Mouse (Mus musculus): ENCODE results near the gene Trnt1. TPM values are rescaled to one million over a fixed set of nuclear protein-coding genes. Genes with fewer than 3 reads are reported as not detected.
A peak's percentile ranks its signal among the peaks of the same experiment; 100 is the strongest.

Trnt1 gene
- polyA plus RNA-seq, 1 experiment from 2014 or later: 24.4 TPM

DNA sequence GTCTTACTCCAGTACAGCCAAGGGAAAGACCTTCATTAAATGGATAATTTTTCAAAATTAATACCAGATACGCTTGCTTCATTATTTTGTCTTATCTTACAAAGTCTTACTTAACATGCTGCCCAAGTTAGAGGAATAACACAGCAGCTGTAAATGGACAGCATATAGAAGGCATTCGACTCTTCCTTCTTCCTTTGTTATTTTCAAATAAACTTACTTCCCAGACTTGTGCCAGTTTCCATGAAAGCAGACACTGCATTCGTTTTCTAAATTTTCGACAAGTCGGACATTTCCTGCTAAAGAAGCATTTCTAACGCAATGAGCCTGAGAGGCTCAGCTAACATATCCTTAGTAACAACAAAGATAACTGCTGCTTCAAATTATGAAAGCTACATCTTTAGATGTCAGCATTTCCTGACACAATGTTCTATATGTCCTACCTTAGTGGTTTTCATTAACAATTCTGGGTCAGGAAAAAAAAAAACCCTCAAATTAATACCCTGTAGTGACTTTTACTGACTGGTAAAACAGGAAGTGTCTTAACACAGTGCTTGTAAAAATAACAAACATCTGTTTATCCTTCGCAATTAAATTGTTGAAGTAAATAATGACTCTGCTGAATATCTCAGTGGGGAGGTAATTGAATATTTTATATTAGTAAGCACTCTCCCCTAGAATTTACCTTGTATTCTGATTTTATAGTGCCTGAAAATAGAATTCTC is 23.1 kb upstream of the Trnt1 start:
- Histone ChIP-seq H3K9ac (ENCODE audit: low read depth, low read length) (no peak overlapping the region), H3K36me3 (ENCODE audit: control insufficient read depth, insufficient read depth) (no peaks in the 10 kb centered on the region), H3K4me1 (ENCODE audit: control insufficient read depth, low read depth, low read length) (no peaks in the 10 kb centered on the region), H3K9me3 (replicated peaks; ENCODE audit: control insufficient read depth, low read length) (no peaks in the 10 kb centered on the region), H3K4me2 (ENCODE audit: low read depth, low read length) (no peak overlapping the region), H3K27ac (ENCODE audit: low read length) (no peak overlapping the region), H3K4me3 (ENCODE audit: low read depth, low read length) (no peak overlapping the region), H3K27me3 (ENCODE audit: control insufficient read depth, insufficient read depth, low read depth, low read length) (no peaks in the 10 kb centered on the region)
- 42% methylated on average over 7 of the region's 7 CpGs for WGBS (ENCODE audit: insufficient replicate concordance)
- no peak for ATAC-seq (ENCODE audit: low read depth)

GRCm38 (mm10) chr6:106747251-106747650 is 21.7 kb upstream of the Trnt1 start:
- WGBS (ENCODE audit: insufficient replicate concordance): 75% methylated on average over 5 of the region's 5 CpGs
- Histone ChIP-seq H3K4me3 (ENCODE audit: low read depth, low read length) (no peak overlapping the region), H3K27me3 (ENCODE audit: control insufficient read depth, insufficient read depth, low read depth, low read length) (no peaks in the 10 kb centered on the region), H3K36me3 (ENCODE audit: control insufficient read depth, insufficient read depth) (no peaks in the 10 kb centered on the region), H3K9me3 (replicated peaks; ENCODE audit: control insufficient read depth, low read length) (no peaks in the 10 kb centered on the region), H3K4me1 (ENCODE audit: control insufficient read depth, low read depth, low read length) (no peaks in the 10 kb centered on the region), H3K4me2 (ENCODE audit: low read depth, low read length) (no peak overlapping the region), H3K9ac (ENCODE audit: low read depth, low read length) (no peak overlapping the region), H3K27ac (ENCODE audit: low read length) (no peak overlapping the region)
- ATAC-seq (ENCODE audit: low read depth): no peak

- ATAC-seq (ENCODE audit: low read depth): no peak
Measured at GRCm38 (mm10) chr6:106747804-106748203, 21.1 kb upstream of the Trnt1 start.

DNA sequence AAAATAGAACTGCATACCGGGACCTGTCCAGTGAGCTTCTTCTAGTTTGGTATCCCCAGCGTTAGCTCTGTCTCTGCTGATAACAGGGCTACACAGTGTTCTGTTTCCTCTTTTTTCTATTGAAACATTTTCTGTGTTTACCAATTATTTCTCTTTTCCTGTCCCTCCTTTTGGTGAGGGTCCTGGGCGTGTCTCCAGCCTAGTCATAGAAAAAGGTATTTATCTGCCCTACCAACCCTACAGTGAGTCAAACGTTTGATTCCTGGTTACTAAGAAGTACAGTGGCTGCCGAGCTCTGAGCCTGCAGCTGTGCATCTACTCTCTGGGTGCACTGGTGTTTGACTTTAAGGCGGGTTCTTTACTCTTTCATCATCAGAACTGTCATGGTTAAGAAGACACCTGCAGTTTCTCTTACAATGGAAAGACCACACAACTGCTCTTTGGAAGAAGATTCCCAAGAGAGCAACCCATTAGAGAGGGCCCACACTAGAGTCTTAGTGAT is 20.0 kb upstream of the Trnt1 start, which contains the start of gene Il5ra:
Gene Il5ra (minus strand): TSS at position 151 of the 502 bp plus-strand sequence.
- 13% methylated on average over 6 of the region's 6 CpGs for WGBS (ENCODE audit: insufficient replicate concordance)
- no peak within 1 kb of the TSS for H3K4me2 ChIP-seq (ENCODE audit: low read depth, low read length)
- no peak within 1 kb of the TSS for H3K9ac ChIP-seq (ENCODE audit: low read depth, low read length)
- H3K9me3 ChIP-seq (replicated peaks; ENCODE audit: control insufficient read depth, low read length): no peaks in the 10 kb centered on the region
- no peaks in the 10 kb centered on the region for H3K27me3 ChIP-seq (ENCODE audit: control insufficient read depth, insufficient read depth, low read depth, low read length)
- H3K27ac ChIP-seq (ENCODE audit: low read length): no peak within 1 kb of the TSS
- no peaks in the 10 kb centered on the region for H3K36me3 ChIP-seq (ENCODE audit: control insufficient read depth, insufficient read depth)
- no peak within 1 kb of the TSS for H3K4me3 ChIP-seq (ENCODE audit: low read depth, low read length)
- H3K4me1 ChIP-seq (ENCODE audit: control insufficient read depth, low read depth, low read length): no peaks in the 10 kb centered on the region
- ATAC-seq (ENCODE audit: low read depth): 0 out of 2 replicates have a peak, but pooled peaks have one; percentile 21

More at GRCm38 (mm10) chr6:106747804-106748203, 21.1 kb upstream of the Trnt1 start:
- WGBS (ENCODE audit: insufficient replicate concordance): 41% methylated on average over 3 of the region's 3 CpGs
- Histone ChIP-seq H3K27me3 (ENCODE audit: control insufficient read depth, insufficient read depth, low read depth, low read length) (no peaks in the 10 kb centered on the region), H3K27ac (ENCODE audit: low read length) (no peak overlapping the region), H3K9me3 (replicated peaks; ENCODE audit: control insufficient read depth, low read length) (no peaks in the 10 kb centered on the region), H3K4me2 (ENCODE audit: low read depth, low read length) (no peak overlapping the region), H3K4me1 (ENCODE audit: control insufficient read depth, low read depth, low read length) (no peaks in the 10 kb centered on the region), H3K4me3 (ENCODE audit: low read depth, low read length) (no peak overlapping the region), H3K36me3 (ENCODE audit: control insufficient read depth, insufficient read depth) (no peaks in the 10 kb centered on the region), H3K9ac (ENCODE audit: low read depth, low read length) (no peak overlapping the region)

GRCm38 (mm10) chr6:106750291-106750690 is 18.6 kb upstream of the Trnt1 start:
- Histone ChIP-seq H3K36me3 (ENCODE audit: control insufficient read depth, insufficient read depth) (no peaks in the 10 kb centered on the region), H3K9me3 (replicated peaks; ENCODE audit: control insufficient read depth, low read length) (no peaks in the 10 kb centered on the region), H3K27me3 (ENCODE audit: control insufficient read depth, insufficient read depth, low read depth, low read length) (no peaks in the 10 kb centered on the region), H3K4me2 (ENCODE audit: low read depth, low read length) (no peak overlapping the region), H3K9ac (ENCODE audit: low read depth, low read length) (no peak overlapping the region), H3K4me3 (ENCODE audit: low read depth, low read length) (no peak overlapping the region), H3K27ac (ENCODE audit: low read length) (no peak overlapping the region), H3K4me1 (ENCODE audit: control insufficient read depth, low read depth, low read length) (no peaks in the 10 kb centered on the region)
- 72% methylated on average over 7 of the region's 7 CpGs for WGBS (ENCODE audit: insufficient replicate concordance)
- ATAC-seq (ENCODE audit: low read depth): no peak

DNA sequence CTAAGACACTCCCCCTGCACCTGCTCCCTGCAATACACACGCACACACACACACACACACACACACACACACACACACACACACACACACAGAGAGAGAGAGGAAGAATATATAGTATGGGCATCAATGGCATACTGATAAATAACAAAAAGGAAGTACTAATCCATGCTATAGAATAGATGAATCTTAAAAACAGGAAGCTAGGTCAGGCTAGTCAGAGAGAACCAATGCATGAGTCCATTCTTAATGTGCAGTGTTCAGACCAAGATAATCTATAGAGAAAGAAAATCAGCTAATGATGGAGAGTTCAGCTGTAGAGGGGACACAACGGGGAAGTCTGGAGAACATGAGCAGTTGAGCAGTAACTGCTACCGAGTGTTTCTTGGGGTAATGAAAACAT is 10.6 kb upstream of the Trnt1 start:
- no peak overlapping the region for H3K9ac ChIP-seq (ENCODE audit: low read depth, low read length)
- H3K27me3 ChIP-seq (ENCODE audit: control insufficient read depth, insufficient read depth, low read depth, low read length): no peaks in the 10 kb centered on the region
- H3K36me3 ChIP-seq (ENCODE audit: control insufficient read depth, insufficient read depth): no peaks in the 10 kb centered on the region
- H3K9me3 ChIP-seq (replicated peaks; ENCODE audit: control insufficient read depth, low read length): no peaks in the 10 kb centered on the region
- ATAC-seq (ENCODE audit: low read depth): no peak
- H3K4me2 ChIP-seq (ENCODE audit: low read depth, low read length): no peak overlapping the region
- H3K4me3 ChIP-seq (ENCODE audit: low read depth, low read length): no peak overlapping the region
- H3K4me1 ChIP-seq (ENCODE audit: control insufficient read depth, low read depth, low read length): no peaks in the 10 kb centered on the region
- no peak overlapping the region for H3K27ac ChIP-seq (ENCODE audit: low read length)
- WGBS (ENCODE audit: insufficient replicate concordance): 26% methylated on average over 3 of the region's 3 CpGs

GRCm38 (mm10) chr6:106760473-106761218 is 8.3 kb upstream of the Trnt1 start:
- 27% methylated on average over 3 of the region's 3 CpGs for WGBS (ENCODE audit: insufficient replicate concordance)
- no peak overlapping the region for H3K4me3 ChIP-seq (ENCODE audit: low read depth, low read length)
- no peaks in the 10 kb centered on the region for H3K27me3 ChIP-seq (ENCODE audit: control insufficient read depth, insufficient read depth, low read depth, low read length)
- no peak overlapping the region for H3K9ac ChIP-seq (ENCODE audit: low read depth, low read length)
- H3K9me3 ChIP-seq (replicated peaks; ENCODE audit: control insufficient read depth, low read length): no peaks in the 10 kb centered on the region
- no peak overlapping the region for H3K27ac ChIP-seq (ENCODE audit: low read length)
- no peaks in the 10 kb centered on the region for H3K36me3 ChIP-seq (ENCODE audit: control insufficient read depth, insufficient read depth)
- H3K4me1 ChIP-seq (ENCODE audit: control insufficient read depth, low read depth, low read length): no peaks in the 10 kb centered on the region
- no peak for ATAC-seq (ENCODE audit: low read depth)
- H3K4me2 ChIP-seq (ENCODE audit: low read depth, low read length): no peak overlapping the region

DNA sequence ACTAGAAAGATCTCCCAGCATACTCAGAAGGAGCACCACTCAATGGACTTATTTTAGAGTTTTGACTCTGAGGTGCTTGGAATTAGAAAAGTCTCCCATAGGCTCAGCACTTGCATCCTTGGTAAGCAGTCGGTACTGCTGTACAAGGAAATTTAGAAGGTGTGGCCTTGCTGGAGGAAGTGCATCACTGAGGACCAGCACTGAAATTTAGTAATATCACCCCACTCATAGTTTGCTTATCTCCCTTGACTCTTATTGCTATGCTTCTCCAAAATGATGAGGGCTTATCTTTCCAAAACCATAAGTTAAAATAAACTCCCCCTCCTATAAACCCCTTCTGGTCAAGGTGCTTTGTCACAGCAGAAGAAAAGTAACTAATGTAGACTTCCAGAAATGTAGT is 7.4 kb upstream of the Trnt1 start:
- no peaks in the 10 kb centered on the region for H3K9me3 ChIP-seq (replicated peaks; ENCODE audit: control insufficient read depth, low read length)
- no peaks in the 10 kb centered on the region for H3K4me1 ChIP-seq (ENCODE audit: control insufficient read depth, low read depth, low read length)
- 27% methylated on average over 1 of the region's 1 CpGs for WGBS (ENCODE audit: insufficient replicate concordance)
- H3K27ac ChIP-seq (ENCODE audit: low read length): no peak overlapping the region
- H3K9ac ChIP-seq (ENCODE audit: low read depth, low read length): no peak overlapping the region
- ATAC-seq (ENCODE audit: low read depth): no peak
- no peaks in the 10 kb centered on the region for H3K36me3 ChIP-seq (ENCODE audit: control insufficient read depth, insufficient read depth)
- no peak overlapping the region for H3K4me3 ChIP-seq (ENCODE audit: low read depth, low read length)
- H3K4me2 ChIP-seq (ENCODE audit: low read depth, low read length): no peak overlapping the region
- H3K27me3 ChIP-seq (ENCODE audit: control insufficient read depth, insufficient read depth, low read depth, low read length): no peaks in the 10 kb centered on the region

- Histone ChIP-seq H3K36me3 (ENCODE audit: control insufficient read depth, insufficient read depth) (no peaks in the 10 kb centered on the region), H3K27ac (ENCODE audit: low read length) (no peak overlapping the region), H3K9me3 (replicated peaks; ENCODE audit: control insufficient read depth, low read length) (no peaks in the 10 kb centered on the region), H3K9ac (ENCODE audit: low read depth, low read length) (no peak overlapping the region), H3K27me3 (ENCODE audit: control insufficient read depth, insufficient read depth, low read depth, low read length) (no peaks in the 10 kb centered on the region; the same call in 1 of the 2 replicates), H3K4me1 (ENCODE audit: control insufficient read depth, low read depth, low read length) (peaks cover 6% of the 10 kb centered on the region), H3K4me3 (ENCODE audit: low read depth, low read length) (no peak overlapping the region), H3K4me2 (ENCODE audit: low read depth, low read length) (no peak overlapping the region)
- 59% methylated on average over 1 of the region's 1 CpGs for WGBS (ENCODE audit: insufficient replicate concordance)
- ATAC-seq (ENCODE audit: low read depth): no peak
Measured at GRCm38 (mm10) chr6:106765892-106766291, 3.0 kb upstream of the Trnt1 start.
